Mouse (Mus musculus) brain, embryonic 14.5 days (tissue): Measurements from ENCODE around the gene Ifnl3. TPM values are rescaled to one million over a fixed set of nuclear protein-coding genes. Genes with fewer than 3 reads are reported as not detected.

Experiments used
- DNase-seq: peaks from one replicate; pipeline ENCODE4 v3.0.0-alpha.2; 2011; ENCODE audit warnings: low read depth
- CTCF ChIP-seq: fragments of 200-500 bp; IDR thresholded peaks from 2 replicates; pipeline ENCODE4 v1.5.1; 2012; ENCODE audit warnings: inconsistent platforms, mild to moderate bottlenecking, moderate library complexity, borderline replicate concordance; ENCODE audit not compliant: insufficient read depth, insufficient read length; ENCODE audit errors: extremely low read depth
- POLR2A ChIP-seq: fragments of 200-500 bp; IDR thresholded peaks from 2 replicates; pipeline ENCODE4 v1.6.1; 2012; ENCODE audit warnings: mild to moderate bottlenecking, inconsistent platforms, borderline replicate concordance; ENCODE audit not compliant: poor library complexity, insufficient read depth, insufficient read length, severe bottlenecking; ENCODE audit errors: extremely low read depth
- polyA plus RNA-seq: library from polyadenylated mRNA; depleted of rRNA; stranded (reverse); fragments of >200 nt; gene quantifications from 2 replicates; pipeline ENCODE4 v1.2.3, GENCODE M21; 2012; rRNA removed

Gene Ifnl3
- polyA plus RNA-seq, 1 experiment, result not detected

DNA sequence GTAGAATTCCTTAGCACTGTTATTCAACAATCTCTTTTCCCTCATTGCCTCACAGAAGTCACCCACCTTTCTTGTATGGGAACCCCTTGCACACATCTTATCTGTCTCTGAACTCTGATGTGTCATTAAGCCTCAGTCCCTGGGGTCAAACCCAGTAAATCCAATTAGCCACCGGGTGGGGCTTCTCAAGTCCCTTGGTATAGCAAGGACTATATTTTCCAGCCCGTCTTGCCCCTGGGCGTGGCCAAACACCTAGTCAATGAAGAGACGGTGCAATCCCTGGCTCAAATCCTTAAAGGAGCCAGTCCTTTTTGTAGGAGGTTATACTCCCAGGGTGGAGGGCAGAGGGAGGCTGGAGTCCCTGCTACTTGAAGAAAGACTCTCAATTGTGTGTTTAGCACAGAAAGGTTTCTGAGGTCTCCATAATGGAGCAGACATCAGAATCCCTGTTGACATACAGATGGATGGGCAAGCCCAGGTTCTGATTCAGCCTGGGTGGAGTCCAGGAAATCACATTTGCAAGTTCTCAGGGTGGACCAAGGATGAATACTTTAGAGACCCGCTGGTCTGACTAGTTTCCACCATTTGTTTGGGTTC, 33.4 kb downstream of the Ifnl3 start:
- DNase-seq, result no peak
- TF ChIP-seq POLR2A, result no peak
- TF ChIP-seq CTCF, result no peak

DNA sequence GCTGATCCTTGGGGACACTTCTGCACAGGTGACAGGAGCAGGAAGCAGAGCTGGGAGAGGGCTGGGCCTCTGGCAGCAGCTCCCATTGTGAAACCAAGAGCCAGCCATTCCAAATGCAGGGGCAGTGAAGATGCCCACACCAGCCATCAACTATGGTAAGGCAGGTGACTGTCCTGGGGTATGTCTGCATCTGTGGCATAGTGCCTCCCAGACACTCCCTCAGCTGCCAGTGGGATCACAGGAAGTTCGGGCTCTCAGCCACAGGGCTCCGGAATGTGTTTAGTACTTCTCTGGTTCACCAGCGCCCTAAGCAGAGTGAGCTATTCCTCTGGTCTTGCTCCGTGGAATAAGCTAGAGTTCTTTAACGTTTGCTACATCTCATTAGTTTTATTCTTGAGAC, 34.4 kb downstream of the Ifnl3 start:
- DNase-seq, result no peak
- TF ChIP-seq POLR2A (no peak), CTCF (no peak)

DNA sequence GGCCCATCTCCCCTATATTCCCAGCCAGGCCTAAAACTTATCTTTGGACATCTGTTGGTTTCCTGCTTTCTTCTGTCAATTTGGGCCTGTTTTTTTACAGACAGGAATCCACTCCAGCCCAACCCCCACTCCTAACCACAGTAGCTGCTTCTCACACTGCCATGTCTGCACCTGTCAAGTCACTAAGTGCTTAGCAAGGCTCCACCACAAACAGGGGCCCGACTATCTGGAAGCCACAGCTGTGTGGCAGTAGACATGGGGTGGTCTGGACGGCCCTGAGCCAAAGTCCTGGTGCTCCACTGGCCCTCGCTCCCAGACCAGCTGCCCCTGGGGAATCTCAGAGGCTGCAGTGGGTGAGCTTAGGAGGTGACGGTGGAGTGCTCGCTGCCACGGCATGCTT, 35.1 kb downstream of the Ifnl3 start:
- no peak for DNase-seq
- TF ChIP-seq CTCF, result no peak
- no peak for TF ChIP-seq POLR2A

DNA sequence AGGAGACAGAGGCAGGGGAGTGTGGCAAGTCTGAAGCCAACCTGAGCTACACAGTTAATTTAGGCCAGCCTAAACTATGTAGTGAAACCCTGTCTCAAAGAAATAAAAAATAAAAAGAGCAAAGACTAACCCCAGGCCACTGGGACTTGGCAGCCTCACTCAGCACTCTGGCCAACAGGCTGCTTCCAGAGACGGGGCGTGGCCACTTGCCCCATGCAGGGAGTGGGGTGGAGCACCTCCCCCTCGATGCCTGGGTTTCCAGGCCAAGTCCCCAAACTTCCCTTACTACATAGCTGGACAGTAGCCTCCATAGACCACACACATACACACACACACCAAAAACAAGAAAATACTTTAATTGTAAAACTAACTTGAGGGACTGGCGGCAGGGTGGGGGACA, 35.9 kb downstream of the Ifnl3 start:
- no peak for DNase-seq

DNA sequence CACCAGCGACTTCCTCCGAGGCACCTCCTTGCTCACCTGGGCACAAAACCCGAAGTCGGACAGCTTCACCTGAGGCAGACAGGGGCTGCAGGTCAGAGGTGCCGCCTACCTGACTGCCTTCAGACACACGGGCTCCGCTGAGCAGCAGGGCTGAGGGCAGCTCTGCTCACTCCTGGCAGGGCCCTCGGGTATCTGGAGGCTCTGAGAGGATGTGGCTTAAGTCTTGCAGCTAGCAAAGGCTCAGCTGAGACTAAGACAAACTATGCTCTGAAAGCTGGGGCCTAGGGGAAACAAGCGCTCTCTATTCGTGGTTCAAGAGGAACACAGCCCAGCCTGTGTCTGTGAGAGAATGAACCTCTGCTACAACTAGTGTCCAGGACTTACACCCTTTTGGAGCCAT, 38.2 kb downstream of the Ifnl3 start:
- DNase-seq, result no peak
- TF ChIP-seq POLR2A, result no peak
- TF ChIP-seq CTCF, result no peak

More for the DNA sequence above, 35.9 kb downstream of the Ifnl3 start:
- no peak for TF ChIP-seq POLR2A
- TF ChIP-seq CTCF, result no peak

DNA sequence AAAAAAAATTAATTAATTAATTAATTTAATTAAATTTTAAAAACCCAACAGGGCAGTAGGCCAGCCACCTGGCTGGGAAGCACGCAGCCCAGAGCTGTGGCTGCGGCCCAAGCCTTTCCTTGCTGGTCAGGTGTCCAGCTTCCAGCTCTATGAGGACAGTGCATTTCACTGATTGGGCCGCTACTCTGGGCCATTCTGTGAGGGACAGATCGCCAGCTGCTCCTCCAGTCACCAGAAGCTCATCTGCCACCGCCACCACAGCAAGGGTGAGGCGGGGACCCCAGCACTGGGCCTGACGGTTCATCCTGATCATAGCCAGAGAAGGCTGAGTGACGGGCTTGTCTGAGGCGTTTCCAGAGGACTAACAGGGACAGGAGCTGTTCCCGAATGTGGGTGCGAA, 39.3 kb downstream of the Ifnl3 start:
- TF ChIP-seq POLR2A, result no peak
- no peak for DNase-seq

DNA sequence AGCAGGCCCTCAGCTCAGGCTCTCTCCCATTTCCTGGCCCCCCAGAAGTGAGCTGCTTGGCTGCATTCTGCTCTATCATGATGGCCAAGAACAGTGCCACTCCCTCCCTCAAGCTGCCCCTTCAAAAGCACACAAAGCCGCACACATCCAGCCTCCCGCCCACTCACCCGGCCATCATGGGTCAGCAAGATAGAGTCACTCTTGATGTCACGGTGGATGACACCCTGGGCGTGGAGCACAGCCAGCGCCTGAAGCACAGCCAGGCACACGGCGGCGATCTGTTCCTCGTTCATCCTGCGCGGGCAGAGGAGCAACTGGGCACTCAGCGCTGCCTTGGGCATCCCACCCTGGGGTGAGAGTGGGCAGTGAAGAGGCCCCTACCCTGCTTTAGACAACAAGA, 39.7 kb downstream of the Ifnl3 start:
- TF ChIP-seq POLR2A, result no peak
- no peak for DNase-seq

DNA sequence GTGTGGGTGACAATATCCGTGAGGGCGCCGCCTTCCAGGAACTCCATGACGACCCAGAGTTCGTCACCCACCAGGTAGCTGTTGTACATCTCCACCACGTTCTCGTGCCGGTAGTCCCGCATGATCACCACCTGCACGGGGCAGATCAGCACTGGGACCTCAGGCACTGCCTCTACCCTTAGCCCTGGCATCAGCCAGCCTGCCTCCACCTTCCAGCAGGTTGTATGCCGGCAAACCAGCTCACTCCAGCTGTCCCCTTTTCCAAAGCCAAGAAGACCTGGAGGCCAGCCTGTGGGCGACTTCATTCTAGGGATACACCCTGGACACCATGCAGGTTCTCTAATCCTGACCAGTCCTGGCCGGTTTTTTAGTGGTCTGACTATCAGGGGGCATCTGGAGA, 40.3 kb downstream of the Ifnl3 start:
- no peak for TF ChIP-seq CTCF
- TF ChIP-seq POLR2A, result no peak
- no peak for DNase-seq

DNA sequence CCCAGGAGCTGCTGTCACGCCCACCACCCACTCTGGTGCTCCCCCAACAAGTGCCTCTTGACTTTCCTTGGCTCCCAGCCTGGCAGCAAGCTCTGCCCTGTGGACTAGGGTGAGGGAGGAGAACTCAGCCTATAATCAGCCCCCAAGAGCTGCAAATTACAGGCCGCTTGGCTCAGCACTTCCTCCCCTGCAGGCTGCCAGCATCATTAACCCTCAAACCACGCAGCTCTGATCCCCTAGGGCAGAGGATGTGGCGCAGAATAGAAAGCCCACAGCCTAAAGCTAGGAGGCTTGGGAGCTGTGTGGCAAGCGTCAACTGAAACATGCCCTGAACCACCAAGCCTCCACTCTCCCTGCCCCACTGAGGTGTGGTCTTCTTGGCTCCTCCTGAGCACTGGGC, 42.8 kb downstream of the Ifnl3 start:
- no peak for DNase-seq

DNA sequence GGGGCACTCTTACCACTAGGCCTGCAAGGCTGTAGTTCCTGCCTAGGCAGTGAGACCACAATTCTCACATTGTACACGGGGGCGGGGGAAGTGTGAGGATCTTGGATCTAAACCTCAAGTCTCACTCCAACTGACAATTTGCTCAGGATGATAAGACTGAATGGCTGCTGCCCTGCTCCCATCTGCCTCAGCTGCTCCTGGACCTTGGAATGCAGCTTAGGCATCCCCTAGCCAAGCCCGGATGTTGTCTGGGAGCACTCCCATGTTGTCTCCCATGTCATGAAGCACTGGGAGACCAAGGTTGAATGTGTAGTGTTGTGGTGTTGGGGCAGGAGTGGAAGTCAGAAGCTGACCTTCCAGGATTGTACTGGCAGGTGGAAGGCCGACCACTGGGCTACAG, 44.9 kb downstream of the Ifnl3 start:
- no peak for DNase-seq
- TF ChIP-seq POLR2A (no peak), CTCF (no peak)

More for the DNA sequence above, 42.8 kb downstream of the Ifnl3 start:
- no peak for TF ChIP-seq CTCF
- no peak for TF ChIP-seq POLR2A

DNA sequence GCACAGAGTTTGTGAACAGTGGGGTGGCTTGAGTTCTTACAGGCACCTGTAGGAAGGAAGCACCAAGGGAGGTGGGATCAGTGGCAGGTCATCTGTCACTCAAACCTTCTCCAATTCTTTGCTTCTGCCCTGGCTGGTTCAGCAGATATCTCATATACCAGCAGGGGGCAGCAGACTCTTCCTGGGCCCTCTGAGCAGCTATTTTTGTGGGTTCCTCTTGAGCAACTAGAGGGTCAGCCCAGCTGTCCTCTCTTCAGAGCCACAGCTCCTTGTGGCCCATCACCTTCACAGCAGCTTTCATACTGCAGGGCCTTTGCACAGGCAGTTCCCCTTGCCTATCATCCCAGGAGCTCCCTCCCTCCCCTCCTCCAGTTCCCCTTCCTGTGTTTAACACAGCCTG, 45.6 kb downstream of the Ifnl3 start:
- TF ChIP-seq CTCF (peak; percentile 75), POLR2A (no peak)
- peak; percentile 65 for DNase-seq

DNA sequence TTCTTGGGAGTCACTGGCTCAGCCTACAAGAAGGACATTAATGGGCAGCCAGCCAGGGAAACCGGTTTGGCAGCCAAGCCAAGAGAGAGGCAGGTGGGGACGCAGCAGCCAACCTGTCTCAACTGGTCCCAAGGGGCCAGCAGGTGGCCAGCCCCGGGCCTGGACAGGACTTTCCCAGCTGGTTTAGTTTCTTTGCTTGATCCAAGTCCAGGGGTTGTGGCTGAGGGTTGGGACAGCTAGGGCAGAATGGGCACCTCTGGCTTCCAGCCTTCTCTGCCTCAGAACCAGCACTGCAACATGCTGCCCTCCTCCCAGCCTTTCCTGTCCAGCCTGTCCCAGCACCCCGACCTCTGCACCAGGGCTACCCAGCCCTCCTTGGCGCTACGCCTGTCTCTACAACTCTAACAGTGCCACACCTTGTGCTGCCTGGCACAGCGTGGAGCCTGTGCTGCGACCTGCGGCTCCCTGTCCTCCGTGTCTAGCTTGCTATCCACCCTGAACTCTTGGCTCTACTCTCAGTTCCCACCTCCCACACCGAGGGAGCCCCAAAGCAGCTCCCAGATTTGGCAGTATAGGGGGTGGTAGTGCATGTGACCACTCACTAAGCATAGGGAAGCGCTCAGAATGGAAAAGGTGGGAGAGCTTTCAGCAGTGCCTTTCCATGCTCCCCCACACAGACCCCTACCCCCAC, 47.8 kb downstream of the Ifnl3 start:
- DNase-seq, result no peak
- no peak for TF ChIP-seq POLR2A
- no peak for TF ChIP-seq CTCF

DNA sequence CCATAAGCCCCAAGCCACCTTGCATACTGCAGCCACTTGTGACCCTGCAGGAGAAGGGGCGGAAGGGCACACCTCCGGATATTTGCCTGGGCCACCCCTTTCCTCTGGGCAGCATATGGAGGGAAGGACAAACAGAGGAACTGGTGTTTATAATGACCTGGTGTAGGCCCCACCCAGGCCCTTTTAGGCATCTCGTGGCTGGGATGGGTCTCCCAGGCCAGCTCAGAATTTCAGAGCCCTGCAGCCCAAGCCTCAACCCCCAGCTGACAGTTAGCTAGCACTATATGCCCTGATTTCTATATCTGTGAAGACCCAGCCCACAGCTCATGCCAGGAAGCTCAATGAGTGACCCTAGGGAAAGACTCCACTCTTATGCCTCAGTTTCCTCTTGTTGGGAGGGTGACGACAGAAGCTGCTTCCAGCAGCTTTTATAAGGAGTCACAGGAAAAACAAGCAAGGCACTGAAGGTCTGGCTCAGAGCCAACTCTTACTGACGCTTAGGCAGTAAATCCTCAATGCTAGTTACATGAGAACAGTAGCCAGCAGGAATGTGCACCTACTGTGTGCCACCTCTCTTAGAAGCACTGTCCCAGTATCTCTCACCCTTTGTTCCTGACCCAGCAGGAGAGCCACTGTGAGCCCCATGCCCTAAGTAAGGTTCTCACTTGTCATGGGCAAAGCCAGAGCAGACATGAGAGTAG, 48.5 kb downstream of the Ifnl3 start:
- TF ChIP-seq POLR2A (no peak), CTCF (no peak)
- DNase-seq, result peak; percentile 61

DNA sequence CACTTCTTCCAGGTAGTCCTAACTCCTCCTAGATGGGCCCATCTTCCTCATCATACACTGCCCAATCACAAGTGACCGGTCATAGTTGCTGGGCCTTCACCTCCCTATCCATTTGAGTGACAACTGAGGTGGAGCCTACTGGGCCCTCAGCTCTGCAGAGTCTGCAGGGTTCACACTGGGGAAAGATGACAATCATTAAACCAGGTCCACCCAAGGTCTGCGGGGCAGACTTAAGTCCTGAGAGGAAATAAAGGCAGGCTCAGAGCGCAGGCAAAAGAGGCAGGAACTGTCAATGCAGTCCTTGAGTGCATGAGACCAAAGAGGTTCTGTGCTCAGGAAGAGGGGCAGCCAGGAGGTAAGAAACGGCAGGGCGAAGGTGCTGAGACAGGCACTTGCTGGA, 50.1 kb downstream of the Ifnl3 start:
- no peak for DNase-seq
- no peak for TF ChIP-seq POLR2A
- TF ChIP-seq CTCF, result no peak

DNA sequence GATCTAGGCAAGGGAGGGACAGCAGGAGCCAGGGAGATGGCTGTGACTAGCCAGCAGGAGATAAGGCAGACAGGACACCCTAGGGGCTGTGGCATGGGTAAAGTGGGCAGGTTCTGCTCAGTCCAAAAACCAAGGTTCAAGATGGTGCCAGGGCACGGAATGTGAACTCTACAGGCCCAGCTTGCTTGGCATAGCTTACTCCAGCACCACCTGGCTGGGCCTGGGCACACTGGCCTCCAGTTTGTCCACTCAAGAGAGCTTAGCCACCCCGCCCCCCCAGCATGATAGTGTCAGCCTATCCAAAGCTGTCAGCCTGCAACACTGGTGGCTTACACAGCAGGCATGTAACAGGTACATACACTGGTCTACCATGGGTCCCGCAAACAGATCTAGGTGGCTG, 50.6 kb downstream of the Ifnl3 start:
- TF ChIP-seq POLR2A (no peak), CTCF (no peak)
- no peak for DNase-seq

Other genes starting within 250 kb of the Ifnl3 start
- 40.9 and 46.6 TPM in 2 replicates for gene Eid2b, start 245.1 kb upstream of the Ifnl3 start, polyA plus RNA-seq
- 0.50 and 0.81 TPM in 2 replicates for gene Selenov, start 231.7 kb upstream of the Ifnl3 start, polyA plus RNA-seq
- 30.3 and 43.3 TPM in 2 replicates for gene Dll3, start 220.6 kb upstream of the Ifnl3 start, polyA plus RNA-seq
- 105 and 134 TPM in 2 replicates for gene Timm50, start 210.8 kb upstream of the Ifnl3 start, polyA plus RNA-seq
- 103 and 118 TPM in 2 replicates for gene Supt5, start 184.1 kb upstream of the Ifnl3 start, polyA plus RNA-seq
- 1,173 and 1,238 TPM in 2 replicates for gene Rps16, start 172.2 kb upstream of the Ifnl3 start, polyA plus RNA-seq
- gene Plekhg2, start 150.2 kb upstream of the Ifnl3 start, polyA plus RNA-seq, result 20.2 and 35.0 TPM in 2 replicates
- 4.1 and 4.3 TPM in 2 replicates for gene Zfp36, start 142.6 kb upstream of the Ifnl3 start, polyA plus RNA-seq
- 46.5 and 57.7 TPM in 2 replicates for gene Med29, start 130.1 kb upstream of the Ifnl3 start, polyA plus RNA-seq
- gene Paf1, start 129.9 kb upstream of the Ifnl3 start, polyA plus RNA-seq, result 95.0 and 105 TPM in 2 replicates
- 2.8 and 3.3 TPM in 2 replicates for gene Gmfg, start 85.4 kb upstream of the Ifnl3 start, polyA plus RNA-seq
- 61.1 and 87.9 TPM in 2 replicates for gene Lrfn1, start 70.9 kb upstream of the Ifnl3 start, polyA plus RNA-seq
- gene Ifnl2, start 12.4 kb upstream of the Ifnl3 start, polyA plus RNA-seq, result not detected in 2 replicates
- not detected in 2 replicates for gene Sycn, start 18.0 kb downstream of the Ifnl3 start, polyA plus RNA-seq
- gene Nccrp1, start 24.4 kb downstream of the Ifnl3 start, polyA plus RNA-seq, result 0.08 and 0.11 TPM in 2 replicates
- gene Samd4b, start 75.3 kb downstream of the Ifnl3 start, polyA plus RNA-seq, result 83.9 and 92.0 TPM in 2 replicates
- gene Pak4, start 75.3 kb downstream of the Ifnl3 start, polyA plus RNA-seq, result 18.9 and 21.3 TPM in 2 replicates
- gene Acp7, start 108.5 kb downstream of the Ifnl3 start, polyA plus RNA-seq, result 0.11 and 0.30 TPM in 2 replicates
- 18.0 and 22.0 TPM in 2 replicates for gene Fbxo27, start 170.0 kb downstream of the Ifnl3 start, polyA plus RNA-seq
- gene Fbxo17, start 194.0 kb downstream of the Ifnl3 start, polyA plus RNA-seq, result 3.3 and 4.1 TPM in 2 replicates
- gene Mrps12, start 219.0 kb downstream of the Ifnl3 start, polyA plus RNA-seq, result 68.0 and 91.1 TPM in 2 replicates
- gene Sars2, start 219.2 kb downstream of the Ifnl3 start, polyA plus RNA-seq, result 22.5 and 27.4 TPM in 2 replicates
- gene Ccer2, start 233.3 kb downstream of the Ifnl3 start, polyA plus RNA-seq, result 0.33 TPM in 1 of 2 replicates, not detected in the other
- 119 and 125 TPM in 2 replicates for gene Sirt2, start 243.9 kb downstream of the Ifnl3 start, polyA plus RNA-seq
- 32.7 and 34.7 TPM in 2 replicates for gene Nfkbib, start 244.7 kb downstream of the Ifnl3 start, polyA plus RNA-seq